Mouse (Mus musculus) embryo, embryonic 10 days (tissue): ENCODE results near the gene Lsamp.
A peak's percentile ranks its signal among the peaks of the same experiment; 100 is the strongest.

Source experiments
- DNase-seq: peaks from one replicate; pipeline ENCODE4 v3.0.0-alpha.2; 2015; ENCODE audit warnings: low spot score

Gene Lsamp

DNA sequence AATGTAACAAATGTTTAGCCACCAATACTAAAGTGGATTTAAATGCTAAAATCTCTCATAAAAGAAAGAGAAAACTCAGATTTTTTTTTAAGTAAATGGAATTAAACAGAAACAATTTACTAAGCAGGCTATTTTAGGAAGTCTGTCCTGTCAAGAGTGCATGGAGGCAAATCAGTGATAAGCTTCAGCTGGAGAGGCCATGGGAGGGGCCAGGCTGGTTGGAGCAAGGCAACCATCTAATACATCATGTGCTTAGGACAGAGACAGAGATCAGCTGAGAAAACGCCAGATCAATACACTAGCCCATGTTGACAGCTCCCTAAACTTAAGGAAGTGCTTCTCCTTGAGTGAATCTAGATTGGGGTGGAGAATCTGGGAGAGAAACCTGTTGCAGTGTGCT lies 1793.4 kb downstream of the Lsamp start:
- DNase-seq = no peak

DNA sequence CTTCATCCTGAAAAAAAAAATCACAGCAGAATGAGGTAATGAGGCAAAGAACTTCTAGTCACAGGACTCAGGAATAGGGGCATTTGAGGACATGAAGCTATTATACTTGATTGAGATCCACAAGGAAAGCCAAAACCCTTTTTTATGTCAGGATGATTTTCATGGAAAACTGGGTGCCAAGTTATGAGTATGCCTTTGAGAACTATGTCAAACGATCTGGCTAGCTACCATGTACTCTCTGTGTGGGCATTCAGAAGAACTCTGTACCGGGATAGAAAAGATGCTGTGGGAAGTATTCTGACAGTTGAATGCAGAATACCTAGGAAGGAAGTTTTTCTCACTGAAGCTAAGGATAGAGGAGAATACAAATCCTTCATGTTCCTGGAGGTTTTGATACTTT lies 1801.4 kb downstream of the Lsamp start:
- DNase-seq = no peak

DNA sequence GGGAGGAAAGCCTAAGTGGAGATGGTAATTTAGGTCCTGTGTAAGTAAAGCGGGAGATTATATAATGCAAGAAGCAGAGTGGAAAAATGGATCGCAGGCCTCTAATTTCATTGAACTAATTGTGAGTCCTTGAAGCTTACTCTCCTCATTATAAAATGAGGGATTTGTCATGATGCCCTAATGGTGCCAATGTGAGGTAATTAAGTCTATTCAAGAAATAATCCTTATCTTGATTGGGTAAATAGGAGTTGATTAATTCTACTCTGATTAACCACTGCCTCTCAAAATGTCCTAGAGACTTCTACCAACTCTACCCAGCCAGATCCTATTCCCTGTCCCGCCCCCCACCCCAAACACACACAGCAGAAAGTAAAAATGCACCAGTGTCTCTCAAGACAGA lies 1802.5 kb downstream of the Lsamp start:
- DNase-seq = no peak

DNA sequence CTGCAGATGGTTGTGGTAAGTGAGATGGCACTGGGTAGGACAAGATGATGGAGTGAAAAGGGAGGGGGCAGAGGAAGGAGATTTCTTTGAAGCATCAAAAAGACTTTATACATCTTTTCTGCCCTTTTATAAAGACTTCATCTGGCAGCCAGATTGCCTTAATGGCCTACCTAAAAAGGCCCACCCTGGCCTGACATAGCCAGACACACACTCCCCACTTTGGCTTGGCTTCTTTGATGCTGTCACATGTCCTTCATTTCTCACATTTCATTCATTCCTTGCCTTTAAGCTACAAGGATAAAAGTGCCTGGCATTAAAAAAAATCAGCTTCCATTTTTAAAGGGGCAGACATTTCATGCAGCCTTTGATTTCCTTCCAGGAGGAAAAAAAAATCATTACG lies 1803.0 kb downstream of the Lsamp start:
- DNase-seq = peak; percentile 21

DNA sequence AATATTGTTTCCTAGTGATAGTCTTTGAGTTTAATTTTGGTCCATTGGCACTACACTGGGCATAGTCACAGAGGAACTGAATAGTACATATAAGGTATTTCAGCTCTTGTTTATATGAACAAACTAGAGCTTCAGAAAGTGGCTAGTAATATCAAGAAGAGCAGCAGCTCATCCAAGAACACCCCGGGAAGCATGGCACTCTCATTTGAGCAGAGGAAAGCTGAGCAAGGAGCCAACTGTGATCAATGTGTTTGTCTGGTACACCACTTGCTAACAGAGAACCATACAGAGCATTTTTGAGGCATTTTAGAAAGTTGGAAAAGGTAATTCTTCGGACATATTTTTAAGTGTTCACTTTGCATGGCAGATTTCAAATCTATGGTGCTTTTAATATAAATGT lies 1805.9 kb downstream of the Lsamp start:
- no peak for DNase-seq

DNA sequence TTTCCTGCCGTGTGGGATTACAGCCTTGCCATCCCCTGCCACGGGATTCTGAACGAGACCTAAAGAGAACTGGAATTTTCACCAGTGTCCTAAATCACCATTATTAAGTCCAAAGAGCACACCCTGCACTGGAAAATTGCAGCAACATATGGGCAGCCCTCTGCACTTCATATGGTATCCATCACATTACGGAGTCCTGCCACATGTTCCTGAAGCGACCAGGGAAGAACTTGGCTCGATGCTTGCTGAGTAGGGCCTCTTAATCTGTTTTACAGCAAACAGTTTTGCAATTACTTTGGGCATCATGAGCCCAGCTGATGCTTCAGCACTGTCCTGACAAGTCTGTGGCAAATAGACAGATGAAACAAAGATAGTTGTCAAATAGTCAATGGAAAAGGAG lies 1836.2 kb downstream of the Lsamp start:
- DNase-seq = peak; percentile 4

DNA sequence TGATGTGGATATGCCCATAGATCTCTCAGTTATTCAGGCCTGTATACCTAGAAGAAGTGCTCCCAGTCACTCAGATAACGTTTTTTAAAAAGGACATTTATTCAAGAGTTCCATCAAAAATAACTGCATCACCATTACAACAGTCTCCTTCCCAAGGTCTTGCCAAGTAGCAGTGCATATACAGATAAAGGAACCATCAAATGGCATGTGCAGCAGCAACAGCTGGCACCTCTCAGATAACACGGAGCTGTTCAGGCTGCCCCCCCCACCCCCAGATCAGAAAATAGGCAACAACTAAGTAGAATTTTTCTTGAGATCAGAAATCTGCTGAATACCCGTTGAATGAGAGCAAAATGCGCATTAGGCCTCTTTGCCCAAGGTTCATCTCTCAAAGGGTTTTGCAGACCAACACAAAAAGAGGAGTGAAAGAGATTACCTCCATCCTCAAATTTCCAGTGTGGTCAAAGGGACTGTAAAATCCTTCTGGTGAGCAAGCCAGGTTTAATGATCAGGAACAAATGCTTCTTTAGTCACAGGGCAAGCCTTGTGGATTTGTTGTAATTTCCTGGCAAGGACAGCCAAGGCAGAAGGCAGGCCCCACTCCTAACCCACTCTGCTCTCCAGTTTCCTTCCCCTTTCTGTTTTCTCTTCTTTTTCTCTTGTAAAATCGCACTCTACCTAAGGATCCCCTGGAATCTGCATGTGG lies 1842.9 kb downstream of the Lsamp start:
- no peak for DNase-seq

DNA sequence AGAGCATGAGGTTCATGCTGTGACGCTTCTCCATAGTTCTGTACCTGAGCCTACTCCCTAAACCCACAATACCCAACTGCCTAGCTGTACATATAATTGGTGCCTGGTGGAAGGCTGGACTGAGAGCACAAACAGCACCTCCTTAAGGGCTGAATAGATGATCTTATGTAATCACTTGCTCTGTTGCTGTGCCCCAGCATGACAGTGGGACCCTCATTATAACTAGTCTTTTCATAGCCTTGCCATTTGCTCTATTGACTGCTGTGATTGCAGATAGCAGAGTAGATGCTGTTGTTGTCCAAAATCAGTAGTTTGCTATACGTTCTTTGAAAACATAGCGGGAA lies 1843.4 kb downstream of the Lsamp start:
- DNase-seq = no peak

DNA sequence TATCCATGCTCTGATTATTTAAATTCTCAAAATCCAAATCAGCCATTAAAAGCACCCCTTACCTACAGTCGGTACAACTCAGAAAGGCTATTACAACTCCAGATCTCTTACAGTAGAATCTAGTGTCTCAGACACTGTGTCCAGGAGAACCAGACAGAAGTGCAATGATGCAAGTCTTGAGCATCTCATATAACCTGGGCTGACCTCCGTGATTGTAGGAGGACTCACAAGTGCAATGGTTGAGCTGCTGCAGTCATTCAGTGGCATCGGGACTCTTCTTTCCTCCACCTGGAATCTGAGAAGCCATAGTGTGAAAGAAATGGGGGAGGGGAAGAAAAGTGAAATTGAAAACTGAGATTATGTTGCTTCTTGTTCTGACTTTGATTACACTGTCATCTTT lies 1850.5 kb downstream of the Lsamp start:
- DNase-seq = no peak

DNA sequence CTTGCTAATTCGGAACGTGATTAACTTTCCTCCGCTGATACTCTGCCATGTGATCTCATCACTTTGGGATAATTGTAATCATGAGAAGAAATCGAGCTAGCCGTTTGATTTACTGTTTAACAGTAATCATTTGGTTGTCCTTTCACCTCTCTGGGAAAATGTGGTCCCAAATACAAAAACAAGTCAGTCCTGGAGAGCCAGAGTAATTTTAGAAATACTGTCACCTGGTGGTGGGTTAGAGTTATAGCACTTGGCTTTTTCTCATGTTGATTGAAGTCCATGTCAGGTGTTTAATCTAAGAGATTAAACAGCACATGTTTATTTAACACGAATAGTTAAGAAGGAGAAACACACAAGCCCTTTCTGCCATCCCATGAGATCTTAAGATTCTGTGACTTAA lies 1851.6 kb downstream of the Lsamp start:
- DNase-seq = peak; percentile 54

DNA sequence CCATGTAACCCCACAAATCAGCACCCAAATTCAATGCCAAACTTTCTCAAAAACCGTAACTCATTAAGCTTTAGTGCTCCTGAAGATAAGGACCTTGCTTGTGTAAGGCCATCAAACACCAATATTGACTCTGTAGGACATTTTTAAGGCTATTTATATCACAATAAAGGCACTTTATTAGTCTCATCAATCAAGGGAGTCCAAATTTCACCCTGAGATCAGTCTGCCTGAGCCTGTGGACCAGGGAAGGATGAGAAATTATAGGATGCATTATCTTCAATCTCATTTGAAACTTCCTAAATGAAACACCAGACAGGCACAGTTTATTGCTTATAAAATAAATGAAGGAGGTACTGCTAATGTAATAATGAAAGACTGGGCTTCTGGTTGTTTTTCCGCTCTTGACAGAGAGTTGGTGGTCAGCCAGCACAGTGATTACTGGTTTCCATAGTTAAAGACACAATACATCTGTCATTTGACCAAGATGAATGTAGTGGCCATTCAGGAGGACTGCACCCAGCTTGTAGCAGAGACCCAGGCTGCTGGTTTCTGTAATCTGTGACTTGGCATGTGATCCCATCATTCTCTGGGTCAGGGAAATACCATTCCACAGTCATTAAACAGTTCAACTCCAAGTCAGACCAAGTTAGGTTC lies 1855.7 kb downstream of the Lsamp start:
- no peak for DNase-seq

DNA sequence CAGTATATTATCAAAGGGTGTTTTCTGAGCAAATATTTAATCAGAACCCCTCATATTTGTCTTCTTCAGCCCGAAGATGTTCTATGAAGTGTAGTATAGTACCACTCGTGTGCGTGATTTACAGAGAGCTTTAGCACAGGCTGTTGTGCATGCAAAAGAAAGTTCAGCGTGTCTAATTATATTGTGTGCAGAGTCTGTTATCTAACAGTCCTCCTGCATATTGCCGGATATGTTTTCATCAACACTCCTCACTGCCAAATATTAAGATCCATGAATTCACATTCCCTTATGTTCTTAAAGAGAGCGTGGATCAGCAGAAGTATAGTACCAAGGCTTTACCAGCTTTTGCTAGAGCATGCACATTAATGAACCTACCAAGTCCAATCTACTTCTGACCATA lies 1862.7 kb downstream of the Lsamp start:
- no peak for DNase-seq

DNA sequence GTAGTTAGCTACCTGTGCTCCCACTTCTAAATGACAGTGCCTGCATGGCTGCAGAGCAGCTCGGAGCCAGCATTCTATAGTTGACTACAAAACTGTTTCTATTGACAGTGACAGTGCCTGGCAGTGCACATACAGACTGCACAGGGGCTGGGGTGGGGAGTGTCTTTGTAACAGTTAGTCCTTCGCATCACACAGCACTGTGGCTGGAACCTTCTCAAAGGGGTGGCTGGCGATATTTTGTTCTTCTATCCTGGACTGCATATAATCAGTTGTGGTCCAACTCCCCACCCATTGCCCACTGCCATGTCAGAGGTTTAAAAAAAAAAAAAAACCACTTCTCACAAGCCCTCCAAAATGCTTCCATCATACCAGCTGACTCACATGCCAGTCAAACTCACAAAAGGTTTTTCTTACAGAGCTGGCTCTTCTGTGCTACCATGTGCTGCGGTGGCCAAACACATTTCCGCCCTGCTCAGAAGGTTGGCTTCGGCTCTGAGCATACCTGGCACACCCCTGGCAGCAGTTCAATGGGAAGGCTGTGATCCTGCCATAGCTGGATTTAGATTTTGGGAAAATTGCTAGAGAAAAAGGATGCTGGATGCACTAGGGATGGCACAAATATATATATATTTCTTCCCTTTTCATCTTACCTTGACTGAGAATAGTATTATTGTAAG lies 1887.9 kb downstream of the Lsamp start:
- no peak for DNase-seq

DNA sequence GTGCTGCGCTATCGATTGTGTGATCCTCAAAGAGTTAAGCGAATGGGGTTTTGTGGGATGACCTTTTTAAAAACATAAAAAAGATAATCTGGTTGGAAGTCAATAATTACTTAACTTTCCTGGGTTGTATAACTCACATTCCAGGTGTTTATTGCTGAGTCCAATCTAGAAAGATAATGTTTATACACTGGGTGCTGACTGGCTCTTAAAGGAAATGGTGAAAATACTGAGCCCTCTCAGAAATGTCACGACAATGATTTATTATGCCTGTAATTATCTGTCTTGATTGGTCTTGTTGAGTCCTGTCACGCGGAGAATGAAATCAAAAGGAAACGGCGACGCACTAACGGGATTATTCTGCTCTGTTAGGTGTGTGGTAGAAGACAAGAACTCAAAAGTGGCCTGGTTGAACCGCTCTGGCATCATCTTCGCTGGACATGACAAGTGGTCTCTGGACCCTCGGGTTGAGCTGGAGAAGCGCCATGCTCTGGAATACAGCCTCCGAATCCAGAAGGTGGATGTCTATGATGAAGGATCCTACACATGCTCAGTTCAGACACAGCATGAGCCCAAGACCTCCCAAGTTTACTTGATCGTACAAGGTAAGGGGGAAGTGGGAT lies 1904.5 kb downstream of the Lsamp start:
- peak; percentile 4 for DNase-seq

DNA sequence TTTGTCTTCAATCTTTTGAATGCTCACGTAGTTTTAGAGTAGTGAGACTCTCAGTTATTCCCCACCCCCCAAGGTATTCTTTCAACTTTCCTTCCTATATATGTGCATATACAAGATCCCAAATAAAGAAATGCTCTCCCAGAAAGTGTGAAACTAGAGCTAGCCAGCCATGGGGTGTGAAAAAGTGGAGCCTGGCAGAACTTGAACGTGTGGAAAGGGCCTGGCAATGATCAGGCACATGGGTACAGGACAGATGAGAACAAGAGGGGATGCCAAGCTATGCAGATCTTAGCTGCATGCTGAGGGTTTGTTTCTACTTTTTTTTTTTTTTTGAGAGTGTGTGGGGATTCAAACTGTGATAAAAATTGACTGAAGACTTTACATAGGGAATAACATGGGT lies 1916.6 kb downstream of the Lsamp start:
- DNase-seq = no peak

DNA sequence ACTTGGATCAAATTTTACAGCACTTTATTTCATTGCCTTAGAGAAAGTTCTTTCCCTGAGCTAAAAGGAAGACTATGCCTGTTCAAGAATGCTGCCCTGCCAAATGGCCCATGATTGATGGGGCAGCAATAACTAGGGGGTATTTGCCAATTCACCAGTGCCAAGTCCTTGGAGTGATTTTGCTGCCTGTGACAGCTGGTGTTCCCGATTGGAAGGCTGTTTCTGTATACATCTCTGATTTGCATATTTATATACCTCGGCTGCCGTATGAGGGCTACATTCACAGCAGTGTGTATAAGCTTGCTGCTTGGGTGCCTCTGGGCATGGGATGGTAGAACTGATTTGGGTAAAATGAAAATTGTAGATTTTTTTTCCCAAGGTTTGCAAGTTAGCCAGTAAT lies 1919.5 kb downstream of the Lsamp start:
- no peak for DNase-seq

DNA sequence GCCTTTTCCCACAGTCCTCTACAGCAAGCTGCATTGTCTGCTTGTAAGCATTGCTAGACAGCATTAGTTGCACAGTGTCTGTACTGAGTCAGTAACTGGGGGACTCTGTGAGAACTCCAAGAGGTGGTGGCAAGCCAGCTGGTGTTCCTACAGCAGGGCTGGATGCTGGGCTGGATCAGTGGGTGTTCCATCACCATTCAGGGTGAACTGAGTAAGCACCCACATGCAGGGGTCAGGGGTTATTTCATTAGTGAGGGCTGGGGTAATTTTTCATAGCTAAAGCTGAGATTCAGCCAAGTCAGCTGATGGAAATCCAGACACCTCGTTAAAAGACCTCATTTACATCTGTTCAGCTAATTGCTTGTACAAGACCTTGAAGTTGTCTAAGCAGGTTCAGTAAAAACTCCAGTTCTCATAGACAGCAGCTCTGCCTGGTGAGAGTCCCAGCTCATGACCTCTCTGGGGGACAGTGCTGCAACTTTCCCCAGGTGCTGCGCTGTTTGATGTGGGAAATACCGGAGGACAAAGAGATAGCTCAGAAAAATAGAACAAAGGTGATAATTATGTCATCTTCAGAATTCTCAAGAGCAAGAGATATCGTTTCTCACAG lies 1928.5 kb downstream of the Lsamp start:
- no peak for DNase-seq

DNA sequence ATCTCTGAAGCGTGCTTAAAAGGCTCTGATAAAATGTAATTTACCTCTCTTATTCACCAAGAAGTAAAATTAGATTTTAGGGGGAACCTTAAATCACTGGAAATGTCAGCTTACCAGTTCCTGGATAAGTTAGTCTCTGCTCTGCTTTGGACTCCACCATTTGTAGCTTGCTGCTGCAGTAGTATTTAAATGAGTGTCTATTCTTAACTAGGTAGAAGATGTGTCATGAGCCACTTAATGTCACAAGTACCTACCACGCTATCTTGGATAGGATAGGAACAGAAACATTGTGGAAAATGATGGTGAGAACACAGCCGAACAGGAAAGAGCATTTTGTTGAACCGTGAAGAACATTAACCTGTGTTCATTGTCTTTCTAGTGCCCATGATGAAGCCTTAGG lies 1929.2 kb downstream of the Lsamp start:
- DNase-seq = no peak

DNA sequence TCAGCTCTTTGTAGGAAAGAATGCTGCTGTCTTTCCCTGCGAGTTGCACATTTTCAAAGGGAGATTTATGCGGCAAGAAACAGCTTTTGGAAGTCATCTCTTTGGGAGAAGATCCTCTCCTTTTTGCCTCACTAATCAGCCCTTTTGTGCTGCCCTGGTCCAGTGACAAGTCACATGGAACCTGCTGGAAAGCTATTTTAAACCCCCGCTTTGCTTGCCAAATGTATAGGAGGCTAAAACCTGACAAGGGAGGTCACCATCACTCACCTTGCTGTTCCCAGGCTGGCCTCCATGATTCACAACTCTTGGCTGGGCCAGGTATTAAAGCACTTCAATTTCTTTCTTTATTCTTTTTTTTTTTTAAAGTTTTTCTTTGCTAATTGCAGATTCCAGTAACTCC lies 1932.2 kb downstream of the Lsamp start:
- DNase-seq = no peak

DNA sequence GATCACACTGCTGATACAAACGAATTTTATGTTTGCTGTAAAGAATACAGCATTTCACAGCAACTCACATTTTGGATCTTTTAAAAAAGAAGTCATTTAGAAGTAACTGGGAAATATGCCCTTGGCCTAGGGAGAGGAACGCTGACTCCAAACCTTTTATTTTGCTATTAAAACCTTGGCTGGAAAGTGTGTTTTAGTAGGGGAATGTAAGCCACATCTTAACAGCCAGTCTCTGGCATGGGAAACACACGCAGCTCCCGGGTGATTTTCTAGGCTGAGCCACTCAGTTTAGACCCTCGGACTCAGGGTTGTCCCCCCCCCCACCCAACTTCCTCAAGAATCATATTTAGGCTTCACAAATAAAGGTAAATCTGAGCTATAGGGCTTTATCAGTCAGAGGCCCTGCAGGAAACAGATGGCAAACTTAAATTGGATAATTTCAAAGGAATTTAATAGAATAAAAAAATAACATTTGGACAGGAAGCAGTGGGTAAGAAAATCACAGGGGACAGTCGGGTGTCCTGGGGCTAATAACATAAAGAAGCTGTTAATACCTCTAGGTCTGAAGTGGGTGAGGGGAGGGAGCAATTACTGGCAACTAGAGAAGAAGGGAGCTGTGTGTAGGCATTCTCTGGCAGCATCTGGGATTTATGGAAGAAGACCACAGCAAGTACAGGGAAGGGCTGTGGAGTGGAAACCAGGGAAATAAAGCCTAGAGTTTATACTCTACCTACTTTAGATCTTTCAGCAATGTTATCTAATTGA lies 1933.1 kb downstream of the Lsamp start:
- DNase-seq = no peak

DNA sequence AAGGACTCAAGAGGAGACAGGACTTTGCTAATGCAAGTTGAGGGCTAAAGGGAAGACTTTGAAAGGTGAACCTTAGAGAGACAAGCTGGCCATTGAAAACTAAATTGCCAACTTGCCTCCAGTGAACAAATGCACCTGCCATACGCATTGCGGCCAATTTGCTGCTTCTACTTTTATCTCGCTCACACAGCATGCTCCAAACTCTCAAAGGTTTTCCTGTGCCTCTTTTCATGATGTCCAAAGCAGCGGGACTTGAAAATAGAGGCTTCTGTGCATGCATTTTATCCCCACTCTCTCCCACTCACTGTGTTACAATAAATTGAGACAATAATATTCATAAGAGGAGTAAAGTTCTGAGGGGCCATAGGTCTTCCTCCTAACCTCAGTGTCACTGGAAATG lies 1945.4 kb downstream of the Lsamp start:
- no peak for DNase-seq

DNA sequence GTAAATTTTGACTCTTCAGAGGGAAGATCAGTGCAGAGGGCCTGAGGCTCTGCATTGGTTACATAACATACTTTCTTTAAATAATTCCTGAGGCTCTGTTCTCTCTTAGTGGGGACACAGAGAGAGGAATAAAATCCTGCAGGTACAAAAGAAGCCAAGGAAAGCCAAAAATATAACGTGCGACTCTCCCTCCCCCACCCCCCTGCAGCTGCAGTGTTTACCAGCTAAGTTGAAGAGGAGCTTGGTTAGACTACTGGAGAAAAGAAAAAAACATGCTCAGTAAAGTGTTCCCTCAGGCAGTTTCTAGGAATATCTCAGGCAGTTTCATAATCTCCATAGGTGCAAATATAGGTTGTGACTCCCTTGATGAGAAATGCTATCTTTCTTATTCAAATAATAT lies 1951.5 kb downstream of the Lsamp start:
- DNase-seq = no peak
